Mouse (Mus musculus) adrenal gland, adult 18-20 months (tissue): Measurements from ENCODE around the gene Slco2a1. TPM values are rescaled to one million over a fixed set of nuclear protein-coding genes. Genes with fewer than 3 reads are reported as not detected.

Experiments used
- DNase-seq, 2 experiments: peaks; one replicate each; pipeline ENCODE4 v3.0.0; 2021 to 2022; ENCODE audit warnings: low spot score in 2 of 2
- total RNA-seq, 2 experiments: library from RNA; stranded (reverse); gene quantifications; 1 replicate in 1 of 2; 2 replicates in 1 of 2; pipeline ENCODE4 v1.2.3; 2021

Gene Slco2a1
- total RNA-seq, 2 experiments from 2014 or later = 2.8 to 4.8 TPM

- no peak for DNase-seq
Observed at GRCm38 (mm10) chr9:103114326-103114725, 125.8 kb downstream of the Slco2a1 start.

GRCm38 (mm10) chr9:103114901-103115300, 126.4 kb downstream of the Slco2a1 start:
- DNase-seq = no peak

DNA sequence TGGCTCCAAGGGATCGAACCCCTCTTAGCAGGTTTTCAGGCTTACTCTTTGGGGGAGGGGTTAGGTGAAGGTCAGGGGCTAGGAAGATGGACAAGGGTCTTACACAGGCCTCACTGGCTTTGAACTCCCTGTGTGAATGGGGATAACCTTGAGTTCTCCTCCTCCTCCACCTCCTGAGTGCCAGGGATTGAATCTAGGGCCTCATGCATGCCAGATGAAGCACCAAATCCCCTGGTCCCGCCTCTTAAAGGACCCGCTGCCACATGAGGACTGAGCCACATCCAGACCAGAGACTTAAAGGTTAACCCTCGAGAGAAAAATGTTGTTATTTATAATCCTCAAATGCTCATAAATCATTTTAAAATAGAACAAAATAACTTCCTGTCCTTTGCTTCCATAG, 128.4 kb downstream of the Slco2a1 start:
- DNase-seq = no peak

GRCm38 (mm10) chr9:103117495-103117894, 129.0 kb downstream of the Slco2a1 start:
- no peak for DNase-seq

DNA sequence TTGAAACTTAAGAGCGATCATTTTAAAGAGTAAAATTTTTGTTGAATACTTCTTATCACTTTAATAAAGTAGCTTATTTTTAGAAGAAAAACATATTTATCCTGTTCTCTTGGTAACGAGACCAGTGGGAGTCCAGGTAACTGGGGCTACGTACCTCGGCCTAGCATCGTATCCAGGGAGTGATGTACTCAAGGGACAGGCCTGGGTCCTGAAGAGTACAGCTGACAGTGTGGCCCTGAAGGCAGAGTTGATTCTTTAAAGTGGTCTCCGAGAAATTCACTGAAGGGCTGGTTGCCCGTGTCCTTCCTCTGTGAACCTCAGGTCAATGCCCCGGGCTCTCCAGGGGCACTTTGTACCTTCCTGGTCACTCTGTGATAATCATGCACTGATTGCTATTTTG, 129.4 kb downstream of the Slco2a1 start:
- DNase-seq = no peak

GRCm38 (mm10) chr9:103118651-103119275, 130.3 kb downstream of the Slco2a1 start:
- no peak for DNase-seq

DNA sequence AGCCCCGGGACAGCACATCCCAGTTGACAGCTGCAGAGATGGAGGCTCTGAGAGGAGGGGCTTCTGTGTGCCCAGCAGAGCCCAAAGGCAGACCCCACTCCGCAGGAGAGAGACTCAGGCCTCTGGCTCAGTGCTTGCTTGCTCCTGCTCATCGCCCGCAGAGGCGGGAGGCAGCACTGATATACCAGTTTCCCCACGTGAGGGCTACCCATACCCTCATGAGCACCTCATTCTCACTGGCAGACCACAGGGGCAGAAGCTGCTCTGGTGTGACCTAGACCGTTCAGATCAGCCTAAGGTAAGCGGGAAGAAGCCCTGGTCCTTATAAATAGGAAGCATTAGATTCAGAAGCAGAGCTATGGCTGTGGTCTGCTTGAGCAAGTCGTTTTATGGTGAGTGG, 131.3 kb downstream of the Slco2a1 start:
- DNase-seq = no peak

DNA sequence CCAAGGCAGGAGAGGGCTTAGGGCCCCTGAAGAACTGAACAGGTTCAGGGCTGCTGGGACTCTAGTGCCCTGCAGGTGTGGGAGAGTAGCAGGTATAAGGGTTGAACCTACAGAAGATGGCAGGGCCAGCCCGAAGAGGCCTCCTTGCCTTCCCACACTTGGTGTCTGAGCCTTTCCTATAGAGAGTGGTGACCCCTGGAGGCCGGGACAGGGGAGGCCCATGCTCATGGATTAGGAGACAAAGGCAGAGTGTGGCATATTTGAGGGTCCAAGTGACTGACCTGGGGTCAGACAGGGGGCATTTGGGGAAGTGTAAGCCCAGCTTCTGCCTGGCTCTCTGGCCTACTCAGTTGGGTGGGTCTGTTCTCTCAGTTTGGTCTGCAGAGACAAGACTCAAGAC, 131.7 kb downstream of the Slco2a1 start:
- DNase-seq = no peak

DNA sequence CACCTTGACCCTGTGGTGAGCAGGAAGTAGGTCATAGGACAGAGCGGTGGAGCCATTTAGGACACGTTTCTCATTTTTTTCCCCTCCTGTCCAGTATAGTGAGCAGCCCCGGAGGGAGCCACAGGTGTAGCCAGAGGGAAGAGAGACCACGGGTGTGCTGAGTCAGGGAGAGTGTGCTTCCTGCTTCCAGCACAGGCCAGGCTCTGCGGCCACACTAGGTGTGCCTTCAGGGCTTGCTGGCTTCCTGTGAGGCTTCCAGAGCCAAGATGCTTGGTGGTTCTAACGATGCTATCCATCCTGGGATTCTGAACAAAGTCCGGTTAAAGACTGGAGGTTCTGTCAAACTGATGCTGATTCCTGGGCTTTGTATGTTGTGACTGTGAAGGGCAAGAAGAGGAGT, 133.0 kb downstream of the Slco2a1 start:
- no peak for DNase-seq

DNA sequence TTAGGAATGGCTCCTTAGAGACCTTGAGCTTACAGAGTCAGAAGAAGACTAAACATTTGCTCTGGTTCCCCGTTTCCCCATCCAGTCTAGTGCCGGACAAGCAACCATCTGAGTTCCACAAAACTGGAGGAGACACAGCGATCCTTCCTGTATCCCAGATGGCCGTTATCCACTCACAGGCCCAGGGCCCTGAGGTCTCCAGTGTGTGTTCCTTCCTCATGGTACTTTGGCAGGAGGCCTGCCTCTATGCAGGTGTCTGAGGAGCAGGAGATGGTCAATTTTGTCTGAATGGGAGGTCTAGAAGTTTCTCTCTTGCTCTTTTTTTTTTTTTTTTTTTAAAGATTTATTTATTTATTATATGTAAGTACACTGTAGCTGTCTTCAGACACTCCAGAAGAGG, 136.2 kb downstream of the Slco2a1 start:
- no peak for DNase-seq

DNA sequence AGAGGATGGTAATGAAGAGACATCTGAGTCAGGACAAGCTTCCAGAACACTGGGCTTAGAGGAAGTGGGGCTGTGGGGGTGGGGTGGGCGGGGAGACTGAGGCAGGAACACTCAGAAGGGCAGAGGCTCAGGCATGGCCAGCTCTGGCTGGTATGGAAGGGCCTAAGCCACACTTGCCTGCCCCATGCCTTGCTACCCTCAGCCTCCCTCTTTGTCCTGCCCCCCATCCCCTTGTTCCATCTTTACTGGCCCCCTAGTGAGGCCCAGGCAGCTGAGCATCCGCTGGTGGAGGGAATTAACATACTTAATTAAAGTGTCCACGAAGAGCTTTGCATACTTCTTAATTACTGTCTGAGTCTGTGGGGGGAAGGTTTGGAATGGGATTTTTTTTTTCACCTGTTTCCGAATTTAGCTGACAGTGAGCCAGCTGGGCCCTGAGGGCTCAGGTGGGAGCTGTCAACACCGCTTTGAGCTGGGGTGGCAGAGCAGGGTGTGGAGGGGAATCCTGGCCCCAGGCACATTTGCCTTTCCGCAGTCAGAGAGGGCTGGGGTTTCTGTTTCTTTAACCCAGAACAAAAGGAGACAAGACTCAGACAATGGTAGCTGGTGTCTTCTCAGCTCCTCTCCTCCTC, 145.1 kb downstream of the Slco2a1 start:
- DNase-seq = no peak

GRCm38 (mm10) chr9:103134450-103135030, 146.0 kb downstream of the Slco2a1 start:
- no peak for DNase-seq

DNA sequence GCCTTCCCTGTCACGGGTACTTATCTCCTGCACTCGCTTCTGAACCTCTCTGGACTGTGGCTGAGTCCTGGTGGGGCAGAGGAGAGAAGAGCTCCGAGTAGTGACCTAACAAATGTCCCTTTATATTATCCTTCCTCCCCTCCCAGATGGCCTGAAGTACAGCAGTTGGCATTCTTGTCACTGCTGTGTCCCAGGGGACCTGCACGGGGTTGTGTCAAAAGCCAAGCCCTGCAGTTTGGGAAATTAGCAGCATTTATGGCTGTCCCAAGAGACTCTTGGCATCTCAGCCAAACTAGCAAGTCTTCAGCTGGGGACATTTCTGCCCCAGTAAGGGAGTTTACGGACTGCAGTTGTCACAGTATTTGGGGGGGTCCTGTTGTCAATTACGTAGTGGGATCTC, 151.0 kb downstream of the Slco2a1 start:
- no peak for DNase-seq

GRCm38 (mm10) chr9:103140384-103140783, 151.9 kb downstream of the Slco2a1 start:
- no peak for DNase-seq

DNA sequence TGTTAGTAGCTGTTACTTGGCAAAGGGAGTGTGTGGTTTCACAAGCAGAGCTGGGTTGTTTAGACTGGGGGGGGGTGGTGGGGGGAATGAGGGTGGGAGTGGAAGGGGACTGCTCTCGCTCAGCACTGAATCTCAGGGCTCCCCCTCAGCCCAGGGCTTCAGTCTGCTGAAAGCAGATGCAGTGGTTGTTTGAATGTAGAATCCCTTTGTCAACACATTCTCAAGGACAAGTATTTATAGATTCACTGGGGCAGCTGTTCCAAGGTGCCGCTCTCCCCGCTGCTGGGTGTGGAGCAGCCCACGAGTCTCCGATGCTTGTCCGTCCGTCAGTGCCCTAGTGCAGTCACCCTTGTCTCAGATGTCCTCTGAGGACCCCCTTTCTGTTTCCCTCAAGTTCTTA, 152.8 kb downstream of the Slco2a1 start:
- DNase-seq = no peak

DNA sequence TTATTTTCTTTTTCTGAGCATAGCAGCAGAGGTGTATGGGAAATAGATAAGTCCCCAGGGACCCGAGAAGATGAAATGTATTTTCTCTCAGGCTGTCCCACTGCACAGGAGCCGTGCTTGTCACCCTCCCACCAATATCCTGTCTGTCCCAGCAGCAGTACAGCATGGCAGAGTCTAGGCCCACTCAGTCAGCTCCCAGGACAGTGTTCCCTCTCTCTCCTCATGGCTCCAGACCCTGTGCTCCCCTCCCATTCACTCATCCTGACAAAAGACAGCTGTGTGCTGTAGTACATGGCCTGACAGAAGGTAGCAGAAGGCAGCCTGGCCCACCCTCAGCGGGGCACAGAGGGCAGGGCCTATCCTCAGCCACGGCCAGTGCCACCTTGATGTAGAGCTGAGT, 155.4 kb downstream of the Slco2a1 start:
- no peak for DNase-seq

DNA sequence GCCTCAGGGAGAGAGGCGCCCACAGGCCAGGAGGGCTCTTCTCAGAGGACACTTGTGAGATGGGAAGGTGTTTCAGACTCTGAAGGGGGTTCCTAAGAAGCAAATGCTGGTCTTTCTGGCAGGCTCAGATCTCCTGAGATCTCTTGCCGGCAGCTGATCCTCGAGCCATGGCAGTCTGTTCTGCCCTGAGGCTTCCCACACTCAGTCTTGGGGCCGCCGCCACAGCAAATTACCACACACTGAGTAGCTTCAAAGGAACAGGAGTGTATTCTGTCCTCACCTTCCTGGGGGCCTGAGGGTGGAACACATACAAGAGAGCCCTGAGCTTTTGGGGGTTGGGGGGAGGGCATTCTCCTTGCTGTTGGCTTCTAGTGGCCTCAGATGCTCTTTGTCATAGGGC, 156.8 kb downstream of the Slco2a1 start:
- no peak for DNase-seq

Other genes starting within 250 kb of the Slco2a1 start
- gene Ryk, start 153.8 kb upstream of the Slco2a1 start, total RNA-seq = 10 to 100 TPM; 58.3 to 64.6 TPM
- gene Rab6b, start 123.1 kb downstream of the Slco2a1 start, total RNA-seq = 1 to 10 TPM; 3.0 to 8.4 TPM
- gene Srprb, start 213.4 kb downstream of the Slco2a1 start, total RNA-seq = 10 to 100 TPM; 34.3 to 50.9 TPM
- 10 to 100 TPM; 17.9 to 18.4 TPM for gene Gm20425, start 241.6 kb downstream of the Slco2a1 start, total RNA-seq
- 100 to 1,000 TPM; 175 to 264 TPM for gene Trf, start 241.7 kb downstream of the Slco2a1 start, total RNA-seq